Mouse (Mus musculus) cerebellum, adult 8-10 months (tissue): ENCODE data around the gene Mcf2l.

ENCODE experiments used
- DNase-seq: peaks from one replicate; pipeline ENCODE4 v3.0.0; 2022

The Mcf2l gene

DNA sequence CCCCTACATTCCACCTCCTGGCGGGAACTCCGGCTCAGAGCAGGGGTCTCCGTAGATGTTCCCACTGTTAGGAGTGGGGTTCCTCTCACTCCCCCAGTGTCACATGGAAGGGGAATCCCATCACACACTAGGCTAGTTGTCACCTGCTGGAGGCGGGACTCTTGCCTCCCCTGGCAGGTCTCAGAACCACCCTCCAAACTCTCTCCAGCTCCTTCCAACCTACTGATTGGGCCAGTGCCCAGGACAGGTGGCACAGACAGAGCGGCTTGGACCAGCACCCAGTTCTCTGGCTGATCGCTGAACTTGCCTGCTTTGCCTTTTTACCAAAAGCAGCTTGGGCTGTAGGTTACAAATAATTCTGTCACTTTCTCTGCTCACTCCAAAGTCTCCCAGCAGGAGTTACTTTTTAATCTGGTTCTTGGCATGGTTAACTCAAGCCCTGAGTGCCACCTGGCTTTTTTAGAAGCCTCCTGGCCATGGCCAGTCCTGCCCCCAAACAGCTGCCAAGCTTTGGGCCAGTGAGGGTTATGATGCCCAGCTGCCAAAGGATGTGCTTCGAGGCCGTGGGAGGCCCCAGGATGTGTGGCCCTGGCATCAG lies 687 bp downstream of the Mcf2l start:
- DNase-seq, result peak; percentile 94

- DNase-seq, result no peak
These were observed 1.4 kb downstream of the Mcf2l start for GRCm38 (mm10) chr8:12874971-12875370.

DNA sequence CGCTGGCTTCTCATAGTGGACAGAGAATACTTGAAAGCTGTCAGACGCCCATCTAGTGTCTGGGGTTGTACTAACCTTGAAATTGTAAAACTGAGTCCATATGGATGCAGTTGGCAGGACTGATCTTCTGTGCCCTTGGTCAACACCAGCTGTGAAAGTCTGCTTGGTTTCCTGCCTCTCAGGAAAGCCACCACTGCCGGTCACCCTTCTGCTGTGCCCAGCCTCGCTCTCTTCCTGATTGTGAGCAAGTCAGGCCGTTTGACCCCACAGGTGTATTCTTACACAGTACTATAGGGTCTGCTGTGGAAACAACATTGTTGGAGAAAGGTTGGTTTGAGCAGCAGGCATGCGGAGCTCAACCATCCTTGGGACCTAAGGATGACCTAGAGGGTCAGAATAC lies 3.5 kb downstream of the Mcf2l start:
- no peak for DNase-seq

- DNase-seq, result no peak
These were observed 6.6 kb downstream of the Mcf2l start for GRCm38 (mm10) chr8:12880163-12880562.

DNA sequence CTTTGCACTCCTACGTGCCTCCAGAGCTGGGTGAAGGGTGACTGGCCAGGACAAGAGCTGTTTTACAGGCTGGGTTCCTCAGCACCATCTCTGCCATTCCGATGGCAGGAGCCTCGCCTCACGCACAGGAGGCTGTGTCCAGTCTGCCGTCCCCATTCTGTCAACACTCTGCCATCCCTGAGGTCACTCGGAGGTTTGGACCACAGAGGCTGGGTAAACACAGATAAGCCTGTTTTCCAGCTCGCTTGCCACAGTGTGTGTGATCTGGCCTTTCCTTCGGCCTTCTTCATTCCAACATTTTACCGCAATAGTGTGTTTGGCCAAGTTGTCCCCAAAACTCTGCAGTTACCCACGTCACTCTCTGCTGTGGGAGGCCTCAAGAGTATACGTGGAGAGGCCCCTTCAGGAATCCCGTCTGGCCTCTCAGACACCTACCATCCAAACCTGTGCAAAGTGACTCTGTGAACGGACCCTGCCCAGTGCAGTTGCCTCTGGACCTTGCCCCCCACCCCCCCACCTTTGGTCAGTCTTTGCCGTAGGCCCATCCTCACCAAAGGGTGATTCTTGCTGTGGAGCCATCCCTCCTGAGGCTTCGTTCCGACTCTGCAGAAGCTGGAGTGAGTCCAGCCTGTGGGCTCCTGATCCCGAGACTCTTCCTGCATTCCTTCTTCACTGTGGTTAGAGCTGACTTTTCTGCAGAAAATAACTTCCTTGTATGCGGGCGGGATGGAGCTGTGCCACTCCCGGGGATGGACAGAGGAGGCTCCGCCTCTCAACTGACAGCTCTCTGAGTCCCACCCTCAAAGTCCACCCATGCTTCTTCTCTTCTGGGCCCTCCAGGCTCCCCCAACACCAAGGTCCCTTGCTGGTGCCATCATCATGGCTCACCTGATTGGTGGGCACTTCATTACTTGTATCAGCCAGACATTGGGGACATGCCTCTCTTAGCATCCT lies 9.7 kb downstream of the Mcf2l start:
- DNase-seq, result no peak

- DNase-seq, result no peak
These were observed 14.3 kb downstream of the Mcf2l start for GRCm38 (mm10) chr8:12887772-12888435.

GRCm38 (mm10) chr8:12889046-12889598 lies 15.5 kb downstream of the Mcf2l start:
- DNase-seq, result no peak

- peak; percentile 52 for DNase-seq
These were observed 19.4 kb downstream of the Mcf2l start for GRCm38 (mm10) chr8:12892882-12893446.

- peak; percentile 80 for DNase-seq
These were observed 20.4 kb downstream of the Mcf2l start for GRCm38 (mm10) chr8:12893797-12894578.

- peak; percentile 64 for DNase-seq
These were observed 21.4 kb downstream of the Mcf2l start for GRCm38 (mm10) chr8:12894783-12895534.

DNA sequence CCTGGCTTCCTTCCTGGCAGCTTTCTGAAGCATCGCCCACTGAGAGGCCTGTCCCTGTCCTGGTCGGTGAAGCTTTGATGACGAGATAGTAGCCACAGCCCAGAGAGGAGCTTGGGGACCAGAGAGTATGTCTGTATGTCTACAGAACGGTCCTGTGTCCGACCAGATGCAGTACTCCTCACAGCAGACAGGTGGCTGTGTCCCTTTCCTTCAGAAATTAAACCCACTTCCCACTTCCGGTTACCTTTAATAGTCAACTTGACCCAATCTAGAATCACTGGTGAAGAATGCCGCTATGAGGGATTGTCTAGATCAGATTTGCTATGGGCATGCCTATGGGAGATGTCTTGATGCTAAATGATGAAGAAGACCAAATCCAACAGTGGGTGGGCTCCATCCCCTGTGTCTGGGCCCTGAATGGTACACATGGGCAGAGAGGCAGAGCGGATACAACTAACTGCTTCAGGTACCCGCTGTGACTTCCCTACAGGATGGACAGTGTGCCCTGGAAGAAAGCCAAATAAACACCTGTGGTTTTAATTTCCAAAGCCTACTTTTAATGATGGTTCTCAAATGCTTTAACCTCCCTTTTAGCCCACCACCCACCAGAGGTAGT lies 22.0 kb downstream of the Mcf2l start:
- DNase-seq, result no peak

- peak; percentile 80 for DNase-seq
These were observed 23.1 kb downstream of the Mcf2l start for GRCm38 (mm10) chr8:12896494-12897373.

- DNase-seq, result no peak
These were observed 24.2 kb downstream of the Mcf2l start for GRCm38 (mm10) chr8:12897815-12898214.

DNA sequence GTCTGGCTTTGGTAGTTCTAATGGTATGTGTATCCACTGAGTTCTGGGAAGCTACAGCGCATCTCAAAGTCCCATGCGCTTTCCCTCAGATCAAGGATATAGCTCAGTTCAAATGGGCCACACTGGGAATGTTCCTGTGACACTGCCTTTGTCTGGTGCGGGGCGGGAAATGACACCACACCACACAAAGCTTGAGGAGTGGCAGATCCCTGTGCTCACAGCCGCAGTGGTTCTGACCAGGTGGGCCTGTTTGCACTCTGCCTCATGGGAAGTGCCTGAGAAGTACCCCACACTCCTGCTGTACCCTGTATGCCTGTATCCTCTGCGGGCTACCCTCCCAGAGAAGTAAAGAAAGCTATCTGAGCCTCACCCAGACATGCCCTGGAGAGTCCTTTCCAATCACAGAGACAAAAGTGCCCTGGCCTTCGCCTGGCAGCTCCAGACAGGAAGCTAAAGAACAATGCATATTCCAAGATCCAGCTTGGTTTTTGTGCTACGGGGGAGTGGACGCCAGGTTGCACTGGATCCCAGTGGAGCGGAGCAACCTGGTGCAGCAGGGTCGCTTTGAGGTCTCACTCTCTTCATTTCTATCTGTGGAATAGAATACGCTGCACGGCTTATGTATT lies 30.3 kb downstream of the Mcf2l start:
- DNase-seq, result no peak

GRCm38 (mm10) chr8:12905122-12905521 lies 31.5 kb downstream of the Mcf2l start:
- no peak for DNase-seq

DNA sequence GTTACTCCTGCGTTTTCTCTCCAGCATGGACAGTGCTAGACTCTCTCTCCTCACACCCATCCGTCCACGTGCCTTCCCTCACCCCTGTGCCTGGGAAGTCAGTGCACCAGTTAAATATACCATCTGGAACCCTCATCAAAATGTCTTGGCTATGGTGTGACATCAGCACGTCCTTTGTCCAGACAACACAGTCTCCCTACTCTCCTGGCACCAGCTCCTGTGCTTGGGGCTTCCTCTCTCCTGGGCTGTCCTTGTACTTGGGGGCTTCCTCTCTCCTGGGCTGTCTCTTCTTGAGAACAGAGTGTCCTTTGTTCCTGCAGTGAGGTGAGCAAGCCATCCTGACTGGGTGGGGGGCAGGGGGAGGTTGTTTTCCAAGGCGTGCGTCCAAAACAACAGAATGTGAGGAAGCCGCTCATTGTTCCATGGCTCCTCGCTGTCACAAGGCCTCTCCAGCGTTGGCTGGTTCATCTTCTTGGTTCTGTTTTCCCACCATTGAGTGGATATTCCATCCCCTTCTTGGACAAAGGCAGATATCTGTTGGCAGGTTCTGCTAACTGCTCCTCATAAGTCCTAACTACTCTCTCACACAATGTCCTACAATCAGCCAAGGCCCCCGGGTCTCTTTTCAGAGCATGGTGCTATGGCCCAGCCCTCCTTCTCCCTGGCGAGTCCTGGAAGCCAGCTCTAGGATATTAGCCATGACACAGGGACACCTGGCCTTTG lies 32.2 kb downstream of the Mcf2l start:
- DNase-seq, result no peak

DNA sequence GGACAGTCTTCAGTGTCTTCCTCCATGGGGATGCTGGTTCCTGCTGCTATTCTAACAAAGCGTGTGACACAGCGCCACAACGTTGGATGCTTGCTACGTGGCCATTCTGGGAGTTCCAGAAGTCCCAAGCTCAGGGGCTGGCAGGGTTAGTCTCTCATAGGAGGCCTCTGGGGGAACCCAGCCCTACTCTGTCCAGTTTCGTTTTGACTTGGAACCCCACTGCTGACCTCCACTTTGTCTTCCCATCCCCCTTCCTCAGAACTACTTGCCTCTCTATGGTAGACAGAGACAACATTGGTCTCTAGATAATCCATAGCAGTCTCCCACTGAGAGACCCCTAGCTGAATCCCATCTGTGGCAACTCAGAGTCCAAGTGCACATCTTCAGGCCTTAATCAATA lies 33.0 kb downstream of the Mcf2l start:
- no peak for DNase-seq

DNA sequence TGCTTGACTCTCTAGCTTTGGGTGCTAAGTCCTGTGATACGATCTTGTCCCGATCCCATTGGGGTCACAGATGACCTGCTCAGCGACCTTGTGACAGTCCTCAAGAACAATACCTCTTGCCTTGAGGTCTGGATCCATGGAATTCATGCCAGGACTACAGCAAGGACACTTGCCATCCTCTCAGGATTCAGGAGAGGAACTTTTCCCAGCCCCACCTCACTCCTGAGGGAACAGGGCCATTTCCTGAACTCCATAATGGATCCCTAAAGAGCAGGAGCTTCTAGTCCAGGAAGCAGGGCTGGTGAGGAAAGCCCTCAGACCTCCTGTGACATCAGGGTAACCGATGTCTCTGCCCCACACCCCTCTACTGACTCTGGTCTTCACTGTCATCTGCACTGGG lies 34.1 kb downstream of the Mcf2l start:
- DNase-seq, result no peak

GRCm38 (mm10) chr8:12912011-12912410 lies 38.4 kb downstream of the Mcf2l start:
- no peak for DNase-seq
